Mouse (Mus musculus) kidney, postnatal 4 days (tissue): ENCODE results near the gene Naxd.
A peak's percentile ranks its signal among the peaks of the same experiment; 100 is the strongest.

Experiments
- DNase-seq, 2 experiments: peaks; one replicate each; pipeline ENCODE4 v3.0.0; 2021; ENCODE audit warnings: mixed read lengths in 2 of 2

Gene Naxd

GRCm38 (mm10) chr8:11557424-11557767 lies 60.1 kb downstream of the Naxd start:
- DNase-seq, result peak in 1 of 2 experiments; percentile 61

DNA sequence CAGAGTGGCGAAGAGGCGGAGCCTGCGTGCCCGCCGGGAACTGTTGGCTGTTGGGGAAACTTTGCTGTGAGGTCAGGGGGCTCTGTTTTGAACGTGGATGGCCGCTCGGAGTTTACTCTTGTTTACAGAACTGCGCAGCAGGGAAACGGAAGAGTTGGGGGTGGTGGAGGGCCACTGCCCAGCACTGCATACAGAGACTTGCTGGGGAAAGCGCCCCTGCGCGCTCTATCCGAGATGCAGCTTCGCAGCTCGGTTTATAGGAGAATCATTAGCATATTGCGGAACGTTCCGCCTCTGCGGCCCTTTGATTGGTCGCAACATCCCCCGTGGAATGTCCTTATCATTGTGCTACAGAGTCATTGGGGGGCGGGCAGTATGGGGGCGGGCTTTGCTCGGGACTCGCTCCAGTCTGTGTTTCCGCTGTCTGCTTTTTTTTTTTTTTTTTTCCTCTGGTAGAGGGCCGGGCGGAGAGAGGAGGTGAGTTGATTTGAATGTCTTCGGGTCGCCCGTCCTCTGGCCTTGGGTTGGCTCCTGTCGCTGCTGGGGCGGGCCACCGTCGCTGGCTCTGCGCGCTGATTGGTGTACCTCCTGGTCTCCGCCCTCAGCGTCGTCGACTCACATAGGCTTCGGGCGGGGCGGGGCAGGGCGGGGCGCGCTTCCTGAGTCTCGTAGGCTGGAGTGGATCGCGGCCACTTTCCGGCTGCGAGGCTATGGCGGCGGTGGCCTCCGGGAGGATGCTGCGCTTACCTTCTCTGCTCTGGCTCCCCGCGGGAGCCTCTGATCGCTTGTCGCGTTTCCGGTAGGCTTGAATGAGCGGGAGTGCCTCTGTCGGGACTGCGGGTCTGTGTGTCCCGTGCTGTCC lies 60.7 kb downstream of the Naxd start:
- DNase-seq, result peak; percentile 97 to 99

GRCm38 (mm10) chr8:11559511-11559910 lies 62.2 kb downstream of the Naxd start:
- DNase-seq, result no peak

GRCm38 (mm10) chr8:11560220-11560619 lies 62.9 kb downstream of the Naxd start:
- no peak for DNase-seq

DNA sequence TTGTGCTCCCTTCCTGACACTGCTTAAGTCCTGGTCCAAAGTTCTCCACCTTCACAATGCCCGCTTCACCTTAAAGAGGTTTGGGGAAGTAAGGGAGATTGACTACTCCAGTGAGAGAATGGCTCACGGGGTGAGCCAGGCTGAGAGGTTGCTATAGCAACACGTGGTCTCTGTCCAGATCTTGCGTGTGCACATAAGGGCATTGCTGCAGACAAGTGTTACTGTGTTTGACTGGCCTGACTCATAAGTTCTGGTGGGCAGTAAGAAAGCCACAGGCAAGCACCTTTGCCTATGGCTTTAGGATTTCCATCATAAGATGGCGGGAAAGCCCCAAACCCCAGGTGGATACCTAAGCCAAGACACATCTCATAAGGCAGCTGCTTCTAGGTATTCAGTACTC lies 66.9 kb downstream of the Naxd start:
- no peak for DNase-seq
